Mouse (Mus musculus) ovary, postnatal 36 days (tissue): ENCODE measurements around the gene Wdr74.

Experiments
- DNase-seq: peaks from one replicate; pipeline ENCODE4 v3.0.0; 2022; ENCODE audit warnings: low spot score, mixed read lengths

The Wdr74 gene

GRCm38 (mm10) chr19:8735389-8736159 is at the start of gene Wdr74:
TSS of gene Wdr74 (plus strand) at chr19:8735827.
- peak; percentile 89 for DNase-seq

DNA sequence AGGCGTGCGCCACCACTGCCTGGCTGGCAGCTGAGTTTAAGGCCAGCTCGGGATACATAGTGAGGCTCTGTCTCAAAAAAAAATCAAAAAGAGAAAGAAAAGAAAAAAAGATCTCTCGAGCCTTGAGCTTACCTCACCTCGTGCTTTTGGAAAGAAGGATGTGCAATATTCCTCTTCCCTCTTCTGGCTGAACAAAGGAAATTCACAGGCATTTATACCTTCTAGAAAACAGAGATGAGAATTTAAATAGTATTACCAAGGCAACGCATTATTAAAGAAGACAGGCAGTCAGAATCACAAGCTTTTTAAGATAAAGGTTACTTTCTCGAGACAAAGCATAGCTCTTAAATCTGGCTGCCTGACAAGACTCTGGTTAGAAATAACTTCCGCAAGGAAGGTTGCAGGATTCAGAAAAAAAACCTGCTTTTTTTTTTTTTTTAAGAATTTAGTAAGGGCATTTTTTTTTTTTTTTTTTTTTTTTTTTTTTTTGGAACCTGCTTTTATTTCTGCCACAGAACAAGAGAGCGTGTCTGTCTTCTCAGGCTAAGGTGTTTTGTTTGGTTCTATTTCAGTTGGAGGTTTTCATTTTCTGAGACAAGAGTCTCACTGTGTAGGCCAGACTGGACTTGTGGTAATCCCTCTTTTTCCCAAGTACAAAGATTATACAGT is 43.6 kb upstream of the Wdr74 start:
- no peak for DNase-seq

GRCm38 (mm10) chr19:8692740-8693139 is 42.9 kb upstream of the Wdr74 start:
- DNase-seq, result no peak

DNA sequence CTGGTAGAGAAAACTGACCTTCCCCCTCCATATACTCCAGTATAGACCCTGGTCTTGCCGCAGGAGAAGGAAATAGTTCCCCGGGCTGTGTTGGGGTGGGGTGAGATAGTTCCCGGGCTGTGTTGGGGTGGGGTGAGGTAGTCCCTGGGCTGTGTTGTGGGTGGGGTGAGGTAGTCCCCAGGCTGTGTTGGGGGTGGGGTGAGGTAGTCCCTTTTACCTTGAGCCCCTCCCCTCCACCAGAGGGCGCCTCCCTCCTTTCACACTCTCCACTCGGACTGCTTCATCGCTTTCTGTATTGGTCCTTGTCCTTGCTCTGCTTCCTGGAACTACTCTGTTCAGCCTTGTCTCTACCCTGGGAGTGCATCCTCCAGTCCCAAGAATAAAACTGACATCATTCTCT is 40.3 kb upstream of the Wdr74 start:
- peak; percentile 53 for DNase-seq

DNA sequence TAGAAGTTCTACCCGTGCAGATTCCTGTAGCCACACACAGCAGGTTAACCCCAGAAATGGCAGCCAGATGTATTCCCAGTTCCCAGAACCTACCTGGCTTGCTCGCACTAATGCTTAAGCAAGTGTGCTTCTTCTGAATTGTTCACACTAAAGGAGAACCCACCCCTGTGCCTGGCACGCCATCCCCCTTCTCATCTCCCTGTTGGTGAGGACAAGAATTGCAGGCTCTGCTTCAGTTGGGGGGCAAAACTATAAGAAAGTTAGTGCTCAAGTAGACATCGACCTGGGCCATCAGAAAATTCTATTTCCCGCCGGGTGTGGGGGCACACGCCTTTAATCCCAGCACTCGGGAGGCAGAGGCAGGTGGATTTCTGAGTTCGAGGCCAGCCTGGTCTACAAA is 36.0 kb upstream of the Wdr74 start:
- no peak for DNase-seq

DNA sequence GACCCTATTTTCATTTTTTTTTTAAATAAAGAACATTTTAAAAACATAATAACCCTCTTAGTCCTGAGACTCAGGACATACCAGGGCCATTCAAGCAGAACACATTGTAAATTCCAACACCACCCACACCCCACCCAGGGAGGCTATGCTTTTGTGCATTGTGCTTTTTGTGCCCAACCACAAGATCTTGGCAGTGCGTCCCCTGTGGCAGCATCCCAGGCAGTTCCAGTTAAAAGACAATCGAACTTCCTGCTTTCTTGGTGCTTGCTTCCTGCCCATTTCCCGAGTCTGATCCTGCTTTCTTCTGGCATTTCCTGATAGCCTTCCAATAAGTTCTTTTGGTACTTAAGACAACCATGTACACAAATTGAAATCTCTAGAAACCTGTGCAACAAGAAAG is 33.2 kb upstream of the Wdr74 start:
- DNase-seq, result peak; percentile 26

GRCm38 (mm10) chr19:8703571-8703970 is 32.1 kb upstream of the Wdr74 start:
- DNase-seq, result no peak

- DNase-seq, result no peak
Observed at GRCm38 (mm10) chr19:8705026-8705708, 30.5 kb upstream of the Wdr74 start.

- DNase-seq, result no peak
Observed at GRCm38 (mm10) chr19:8706132-8706667, 29.4 kb upstream of the Wdr74 start.

- DNase-seq, result no peak
Observed at GRCm38 (mm10) chr19:8706930-8707329, 28.7 kb upstream of the Wdr74 start.

GRCm38 (mm10) chr19:8708954-8709353 is 26.7 kb upstream of the Wdr74 start:
- DNase-seq, result no peak

- DNase-seq, result no peak
Observed at GRCm38 (mm10) chr19:8710057-8710456, 25.6 kb upstream of the Wdr74 start.

DNA sequence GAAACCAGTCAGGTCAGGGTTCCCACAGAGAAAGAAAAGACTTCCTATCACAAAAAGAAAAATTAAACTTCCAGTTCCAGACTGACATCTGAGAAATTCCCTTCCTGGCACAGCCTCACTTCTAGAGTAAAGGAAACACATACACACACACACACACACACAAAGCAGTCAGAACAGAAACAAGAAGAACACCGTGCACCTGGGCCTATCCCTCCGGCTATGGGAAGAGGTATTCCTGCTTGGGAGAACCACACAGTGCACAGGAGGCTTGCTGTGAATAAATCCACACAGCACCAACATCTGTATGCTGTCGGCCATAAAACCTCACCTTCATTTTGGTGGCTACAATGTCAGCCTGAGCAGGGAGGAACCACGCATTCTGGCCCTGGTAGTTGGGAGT is 24.1 kb upstream of the Wdr74 start:
- DNase-seq, result no peak

DNA sequence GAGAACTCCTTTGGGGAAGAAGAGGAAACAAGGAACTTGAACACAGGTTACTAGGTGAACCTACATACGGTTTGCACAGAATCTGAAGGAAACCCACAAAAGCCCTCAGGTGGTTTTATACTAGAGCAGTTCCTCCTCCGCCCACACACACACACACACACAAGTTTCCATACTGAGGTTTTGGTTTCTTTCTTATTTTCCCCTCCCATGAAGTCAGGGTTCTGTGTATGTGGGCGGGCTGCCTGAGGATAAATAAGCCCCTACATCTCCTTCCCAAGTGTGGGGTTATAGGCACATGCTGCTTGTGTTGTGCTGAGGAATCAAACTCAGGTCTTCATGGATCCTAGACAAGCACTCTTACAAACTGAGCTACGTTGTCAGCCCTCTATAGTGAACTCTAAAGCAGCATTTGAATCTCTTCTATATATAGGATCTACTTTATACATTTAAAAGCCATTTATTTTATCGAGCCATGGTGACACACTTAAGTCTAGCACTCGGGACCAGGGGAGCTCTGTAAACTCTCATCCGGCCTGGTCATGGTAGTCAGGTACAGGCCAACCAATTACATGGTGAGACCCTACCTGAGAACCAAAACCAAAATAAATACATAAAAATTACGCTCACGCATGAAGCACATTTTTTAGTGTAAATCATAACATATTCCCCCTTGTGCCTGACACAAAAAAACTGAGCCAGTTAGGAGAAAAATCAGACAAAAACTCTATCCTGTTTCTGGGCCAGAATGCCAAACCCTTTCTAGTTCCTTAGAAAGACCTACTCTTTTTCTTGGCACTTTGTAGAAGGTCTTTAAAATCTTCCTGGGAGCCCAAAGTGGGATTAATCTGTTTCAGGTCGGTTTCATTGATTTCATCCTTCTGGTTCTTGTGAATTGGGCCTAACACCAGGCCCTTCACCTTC is 23.4 kb upstream of the Wdr74 start:
- DNase-seq, result no peak

- DNase-seq, result peak; percentile 73
Observed at GRCm38 (mm10) chr19:8712870-8713305, 22.7 kb upstream of the Wdr74 start.

DNA sequence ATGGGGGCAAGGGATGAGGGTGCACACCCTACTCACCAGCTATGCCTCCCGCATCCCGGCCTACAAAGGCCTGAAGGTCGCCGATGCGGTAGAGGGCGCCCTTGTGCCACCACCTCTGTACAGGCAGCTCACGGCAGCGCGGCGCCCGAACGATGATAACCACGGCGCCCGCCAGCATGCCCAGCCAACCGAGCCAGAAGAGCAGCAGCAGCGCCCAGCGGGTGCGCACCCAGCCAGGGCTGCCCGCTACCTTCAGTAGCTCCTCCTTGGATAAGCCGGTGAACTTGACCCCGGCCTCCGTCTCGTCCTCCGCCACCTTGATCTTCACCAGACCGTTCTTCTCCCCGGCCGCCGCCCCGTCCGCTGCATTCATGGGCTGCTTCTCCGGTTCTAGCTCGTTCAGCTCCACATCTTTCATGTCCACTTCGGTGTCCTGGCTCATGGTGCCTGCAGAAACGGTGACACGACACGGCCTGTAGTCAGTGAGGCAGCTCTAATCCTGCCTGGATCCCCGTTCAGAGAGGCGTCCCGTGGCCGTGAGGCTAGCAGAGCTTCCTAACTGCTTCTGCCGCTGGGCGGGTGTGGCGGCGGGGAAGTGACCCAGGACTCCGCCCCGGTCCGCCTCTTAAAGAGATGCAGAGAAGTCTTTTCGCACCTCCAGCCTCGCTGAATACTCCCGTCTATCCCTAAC is 22.2 kb upstream of the Wdr74 start:
- peak; percentile 93 for DNase-seq

GRCm38 (mm10) chr19:8713997-8714652 is 21.5 kb upstream of the Wdr74 start:
- DNase-seq, result no peak

GRCm38 (mm10) chr19:8714653-8715481 is 20.8 kb upstream of the Wdr74 start:
- peak; percentile 30 for DNase-seq
